In the genomic region with DNA sequence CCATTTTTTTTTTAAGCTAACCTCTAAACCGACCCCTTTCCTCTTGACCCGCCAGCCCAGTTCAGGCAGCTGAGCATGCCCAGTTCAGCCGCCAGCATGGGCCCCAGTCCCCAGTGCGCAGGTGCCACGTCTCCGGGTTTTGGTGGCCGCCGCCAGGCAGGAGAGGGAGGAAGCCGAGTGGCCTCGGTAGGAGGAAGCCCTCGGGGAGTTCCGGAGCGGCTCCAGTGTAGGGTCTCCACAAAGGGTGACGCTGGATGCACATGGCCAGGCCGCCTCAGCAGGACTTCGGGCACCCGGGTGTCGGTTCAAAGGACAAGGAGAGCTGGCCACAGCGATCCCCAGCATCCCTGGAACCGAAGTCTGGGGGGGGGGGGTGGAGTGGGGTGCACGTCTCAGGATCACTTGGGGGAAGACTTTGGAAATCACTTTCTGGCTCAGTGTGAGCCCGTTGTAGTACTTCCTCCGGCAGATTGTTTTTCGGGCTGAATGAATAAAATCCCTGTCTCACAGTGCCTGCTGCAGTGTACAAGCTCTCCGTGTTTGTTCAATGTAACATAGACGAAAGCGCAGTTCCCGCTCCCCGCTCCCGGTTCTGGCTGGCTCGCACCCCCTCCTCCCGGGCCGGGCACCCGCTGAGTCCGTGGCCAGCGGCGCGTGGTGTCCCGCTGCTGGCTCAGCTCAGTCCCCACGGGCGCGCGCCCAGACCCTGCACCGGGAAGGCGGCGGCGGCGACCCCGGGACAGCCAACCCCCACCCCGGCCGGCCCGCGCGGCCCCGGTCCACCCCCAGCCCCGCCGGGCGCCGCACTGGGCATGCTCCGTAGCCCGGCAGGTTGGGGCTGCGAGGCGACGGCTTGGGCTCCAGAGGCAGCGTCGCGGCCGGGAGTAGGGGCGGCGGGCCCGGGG, we compare ENCODE assay signal across 8 mouse cellular contexts. TPM values are rescaled to one million over a fixed set of nuclear protein-coding genes. Genes with fewer than 3 reads are reported as not detected.
DNase-seq lines count a peak whose midpoint lies in the region; ATAC-seq lines count a peak whose summit lies in the region.

A gene (plus strand): TSS at position 526 of the 905 bp plus-strand sequence.

- H3K9me3 ChIP-seq in intestine, embryonic 14.5 days (ENCODE audit: control insufficient read depth, low read length): no peaks in the 10 kb centered on the region
- H3K9me3 ChIP-seq in megakaryocyte, embryonic 14.5 days: 0 out of 2 replicates have a peak, but pooled peaks cover under 1% of the 10 kb centered on the region

- H3K4me1 ChIP-seq in intestine, embryonic 14.5 days (replicated peaks; ENCODE audit: control insufficient read depth, insufficient read depth, low read length): 0 out of 2 replicates have a peak, but pooled peaks cover 2% of the 10 kb centered on the region
- H3K4me1 ChIP-seq in megakaryocyte, embryonic 14.5 days: peaks cover 21% of the 10 kb centered on the region

- DNase-seq in adrenal gland, adult 8-10 months: peak; percentile 82
- peak; percentile 92 for DNase-seq in embryo, embryonic 11 days
- DNase-seq in gastrocnemius, postnatal 4 days (ENCODE audit: low spot score in 2 of 2): peak; percentile 64 to 80
- DNase-seq in intestine, embryonic 14.5 days (ENCODE audit: low spot score): peak; percentile 89
- DNase-seq in left cerebral cortex, postnatal 10 days (ENCODE audit: extremely low spot score in 1 of 2, low spot score in 2 of 2): peak; percentile 80 to 94
- peak; percentile 89 for DNase-seq in right cerebral cortex, adult 18-20 months
- peak; percentile 79 to 89 for DNase-seq in urinary bladder, adult 18-20 months (ENCODE audit: low spot score in 2 of 2)

- under 1% methylated on average over 59 of the region's 71 CpGs for WGBS in intestine, embryonic 14.5 days

- H3K36me3 ChIP-seq in intestine, embryonic 14.5 days (ENCODE audit: control insufficient read depth, insufficient read depth, low read length): no peaks in the 10 kb centered on the region
- H3K36me3 ChIP-seq in megakaryocyte, embryonic 14.5 days (replicated peaks; ENCODE audit: low read length): peaks cover under 1% of the 10 kb centered on the region

- intact Hi-C loops in left cerebral cortex, postnatal 10 days (cut with DNase I): loop anchor here (2.0 to 10.0 kb wide), 2 partner anchors 222 to 266 kb away; no protein-coding TSS in a partner anchor

- peak within 1 kb of the TSS; percentile 78 for H3K4me2 ChIP-seq in intestine, embryonic 14.5 days (ENCODE audit: low read length)

- H3K27ac ChIP-seq in intestine, embryonic 14.5 days (ENCODE audit: low read depth): peak within 1 kb of the TSS; percentile 91

- no peaks in the 10 kb centered on the region for H3K27me3 ChIP-seq in intestine, embryonic 14.5 days (replicated peaks; ENCODE audit: control insufficient read depth, insufficient read depth, low read length)
- H3K27me3 ChIP-seq in megakaryocyte, embryonic 14.5 days (replicated peaks): peaks cover 2% of the 10 kb centered on the region

- H3K9ac ChIP-seq in intestine, embryonic 14.5 days (ENCODE audit: low read length): peak within 1 kb of the TSS; percentile 90

- ATAC-seq in intestine, embryonic 14.5 days (replicated peaks; ENCODE audit: low FRiP score, low TSS enrichment, low read depth): peak; percentile 91

- H3K4me3 ChIP-seq in intestine, embryonic 14.5 days (ENCODE audit: low read depth, low read length): peak within 1 kb of the TSS; percentile 66
- peak within 1 kb of the TSS; percentile 94 for H3K4me3 ChIP-seq in megakaryocyte, embryonic 14.5 days (replicated peaks)

RNA-seq across cellular contexts. Expression of the gene that starts here (rescaled TPM):
- 10 to 100 TPM; 31.0 to 47.2 (median 37.8) TPM for total RNA-seq in adrenal gland, adult 8-10 months (2022)
- 10 to 100 TPM; 34.1 to 37.2 TPM for total RNA-seq in gastrocnemius, postnatal 4 days (2021)
- 16.8 and 19.4 TPM in 2 replicates for polyA plus RNA-seq in intestine, embryonic 14.5 days (2014; fragmentation: Nextera tagmentation; extraction: Ambion mirVana)
- total RNA-seq in left cerebral cortex, postnatal 10 days (2021): 10 to 100 TPM; 44.2 to 47.5 TPM
- 5.4 TPM in 1 of 2 replicates, not detected in the other for polyA plus RNA-seq in megakaryocyte, embryonic 14.5 days (2012; ENCODE audit: insufficient read depth, low replicate concordance)

Comparison
In these comparisons a context has a peak if more than half of its experiments do, and no peak if none do; other contexts are left out.
1. Peak in every context shown above with its lines: DNase-seq, ATAC-seq, H3K4me3 ChIP-seq and H3K27ac ChIP-seq.